Mouse (Mus musculus): ENCODE measurements at regions not wholly inside any gene's neighbourhood (a gene's known extent, or its start where the extent isn't known, plus 50 kb on each side); places are given as distances from the start of the nearest gene placed in this dataset.

- Histone ChIP-seq H3K27ac (replicated peaks) (no peak overlapping the region), H3K36me3 (replicated peaks) (no peaks in the 10 kb centered on the region), H3K4me1 (no peaks in the 10 kb centered on the region), H3K27me3 (replicated peaks; ENCODE audit: low read depth, poor library complexity, severe bottlenecking) (no peaks in the 10 kb centered on the region), H3K4me3 (no peak overlapping the region), H3K9me3 (no peaks in the 10 kb centered on the region)
- DNase-seq (ENCODE audit: low spot score): no peak
- WGBS: 92% methylated on average over 1 of the region's 1 CpGs
Observed at GRCm38 (mm10) chr14:98571644-98572043, 402.1 kb upstream of the Dach1 start.

GRCm38 (mm10) chr14:98562002-98562401, 392.4 kb upstream of the Dach1 start:
- Histone ChIP-seq H3K9me3 (no peaks in the 10 kb centered on the region), H3K4me1 (no peaks in the 10 kb centered on the region), H3K27me3 (replicated peaks; ENCODE audit: low read depth, poor library complexity, severe bottlenecking) (no peaks in the 10 kb centered on the region), H3K4me3 (no peak overlapping the region), H3K36me3 (replicated peaks) (no peaks in the 10 kb centered on the region), H3K27ac (replicated peaks) (no peak overlapping the region)
- no peak for DNase-seq (ENCODE audit: low spot score)

DNA sequence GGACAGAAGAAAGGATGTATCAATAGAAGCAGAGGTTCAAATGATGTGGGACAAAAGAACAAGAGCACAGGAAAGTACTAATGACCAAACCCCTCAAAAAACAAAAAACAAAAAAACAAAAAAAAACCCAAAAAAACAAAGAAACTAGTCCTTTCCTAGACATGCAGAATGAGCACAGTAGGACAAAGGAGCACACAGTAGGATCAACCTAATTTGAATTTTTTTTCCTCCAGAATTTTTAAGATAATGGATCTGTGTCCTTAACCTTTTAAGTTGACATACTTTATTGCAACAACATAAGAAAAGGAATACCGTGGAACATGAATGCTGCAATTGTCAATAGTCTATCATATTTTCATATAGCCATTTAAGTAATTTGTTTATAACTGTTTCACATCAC, 370.2 kb upstream of the Dach1 start:
- Histone ChIP-seq H3K4me3 (no peak overlapping the region), H3K4me1 (peaks cover 3% of the 10 kb centered on the region; the same call in 1 of the 2 replicates), H3K36me3 (replicated peaks) (no peaks in the 10 kb centered on the region), H3K9me3 (no peaks in the 10 kb centered on the region), H3K27ac (replicated peaks) (no peak overlapping the region), H3K27me3 (replicated peaks; ENCODE audit: low read depth, poor library complexity, severe bottlenecking) (no peaks in the 10 kb centered on the region)
- no peak for DNase-seq (ENCODE audit: low spot score)
- 93% methylated on average over 1 of the region's 1 CpGs for WGBS

DNA sequence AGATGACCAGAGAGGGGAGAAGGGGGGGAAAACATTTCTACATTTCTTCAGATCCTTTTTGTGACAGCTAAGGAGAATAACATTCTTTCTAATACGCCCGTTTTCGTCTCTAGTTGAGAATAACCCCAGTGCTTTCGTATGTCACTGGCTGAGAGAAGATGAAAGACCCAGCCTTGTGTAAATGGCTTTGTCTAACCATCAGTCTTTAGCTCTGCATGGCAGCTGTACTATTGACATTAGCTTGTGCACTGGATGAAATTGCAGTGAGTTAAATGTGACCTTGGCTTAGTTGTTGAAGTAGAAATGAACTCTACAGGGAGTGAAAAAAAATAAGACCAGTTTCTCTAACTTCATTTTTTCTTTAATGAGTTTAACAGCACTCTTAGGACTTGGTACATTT, 368.7 kb upstream of the Dach1 start:
- Histone ChIP-seq H3K4me1 (peaks cover 3% of the 10 kb centered on the region; the same call in 1 of the 2 replicates), H3K27me3 (replicated peaks; ENCODE audit: low read depth, poor library complexity, severe bottlenecking) (no peaks in the 10 kb centered on the region), H3K36me3 (replicated peaks) (no peaks in the 10 kb centered on the region), H3K4me3 (no peak overlapping the region), H3K9me3 (no peaks in the 10 kb centered on the region), H3K27ac (replicated peaks) (no peak overlapping the region)
- WGBS: 53% methylated on average over 4 of the region's 4 CpGs
- no peak for DNase-seq (ENCODE audit: low spot score)

- no peaks in the 10 kb centered on the region for H3K27me3 ChIP-seq (replicated peaks; ENCODE audit: low read depth, poor library complexity, severe bottlenecking)
- no peak overlapping the region for H3K27ac ChIP-seq (replicated peaks)
- H3K4me1 ChIP-seq: peaks cover 3% of the 10 kb centered on the region; the same call in 1 of the 2 replicates
- no peaks in the 10 kb centered on the region for H3K36me3 ChIP-seq (replicated peaks)
- no peak overlapping the region for H3K4me3 ChIP-seq
- 89% methylated on average over 10 of the region's 10 CpGs for WGBS
- no peak for DNase-seq (ENCODE audit: low spot score)
- no peaks in the 10 kb centered on the region for H3K9me3 ChIP-seq
Observed at GRCm38 (mm10) chr14:98533600-98533999, 364.0 kb upstream of the Dach1 start.

DNA sequence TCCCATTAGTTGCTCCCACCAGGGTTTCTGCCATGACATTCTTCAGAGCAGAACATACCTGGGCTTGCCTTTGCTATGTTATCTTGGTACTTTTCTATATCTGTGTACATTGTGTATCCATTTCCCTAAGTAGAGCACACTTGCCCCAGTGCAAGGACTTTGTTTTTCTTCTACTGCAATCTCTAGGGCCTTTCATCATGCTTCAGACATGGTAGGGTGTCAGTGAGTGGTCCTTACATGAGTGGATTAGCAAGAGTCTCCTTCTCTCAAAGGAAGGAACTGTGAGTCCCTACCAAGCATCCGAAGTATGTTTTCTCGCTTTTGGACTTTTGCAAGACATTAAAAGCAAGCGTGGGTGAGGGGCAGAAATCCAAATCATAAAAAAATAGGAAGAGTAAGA, 351.4 kb upstream of the Dach1 start:
- WGBS: 91% methylated on average over 3 of the region's 3 CpGs
- H3K4me3 ChIP-seq: no peak overlapping the region
- no peak for DNase-seq (ENCODE audit: low spot score)
- H3K27ac ChIP-seq (replicated peaks): no peak overlapping the region
- H3K4me1 ChIP-seq: no peaks in the 10 kb centered on the region
- no peaks in the 10 kb centered on the region for H3K27me3 ChIP-seq (replicated peaks; ENCODE audit: low read depth, poor library complexity, severe bottlenecking)
- H3K36me3 ChIP-seq (replicated peaks): no peaks in the 10 kb centered on the region
- H3K9me3 ChIP-seq: no peaks in the 10 kb centered on the region

- H3K4me1 ChIP-seq: no peaks in the 10 kb centered on the region
- H3K9me3 ChIP-seq: no peaks in the 10 kb centered on the region
- H3K4me3 ChIP-seq: no peak overlapping the region
- no peak for DNase-seq (ENCODE audit: low spot score)
- no peaks in the 10 kb centered on the region for H3K27me3 ChIP-seq (replicated peaks; ENCODE audit: low read depth, poor library complexity, severe bottlenecking)
- H3K36me3 ChIP-seq (replicated peaks): no peaks in the 10 kb centered on the region
- 85% methylated on average over 6 of the region's 6 CpGs for WGBS
- no peak overlapping the region for H3K27ac ChIP-seq (replicated peaks)
Observed at GRCm38 (mm10) chr14:98505321-98505720, 335.8 kb upstream of the Dach1 start.

DNA sequence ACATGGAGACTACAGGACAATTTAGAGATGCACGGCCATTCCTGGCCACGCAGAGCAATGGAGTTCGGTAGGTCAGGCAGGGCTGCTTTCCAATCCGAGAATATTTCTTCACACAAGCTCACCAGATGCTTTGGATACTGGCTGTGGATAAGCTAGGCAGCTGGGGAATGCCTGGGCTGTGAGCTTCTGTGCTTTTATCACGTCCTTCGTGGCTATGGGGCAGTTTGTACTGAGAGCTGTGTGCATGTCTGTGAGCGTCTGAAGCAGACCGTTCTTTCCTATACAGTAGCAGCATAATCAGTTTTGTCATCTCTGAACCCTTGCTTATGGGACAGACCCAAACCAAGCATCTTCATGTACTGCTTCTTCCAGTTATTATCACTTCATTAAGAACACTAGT, 307.9 kb upstream of the Dach1 start:
- Histone ChIP-seq H3K36me3 (replicated peaks) (no peaks in the 10 kb centered on the region), H3K9me3 (no peaks in the 10 kb centered on the region), H3K27ac (replicated peaks) (no peak overlapping the region), H3K4me3 (no peak overlapping the region), H3K4me1 (no peaks in the 10 kb centered on the region), H3K27me3 (replicated peaks; ENCODE audit: low read depth, poor library complexity, severe bottlenecking) (no peaks in the 10 kb centered on the region)
- no peak for DNase-seq (ENCODE audit: low spot score)
- 91% methylated on average over 8 of the region's 8 CpGs for WGBS

DNA sequence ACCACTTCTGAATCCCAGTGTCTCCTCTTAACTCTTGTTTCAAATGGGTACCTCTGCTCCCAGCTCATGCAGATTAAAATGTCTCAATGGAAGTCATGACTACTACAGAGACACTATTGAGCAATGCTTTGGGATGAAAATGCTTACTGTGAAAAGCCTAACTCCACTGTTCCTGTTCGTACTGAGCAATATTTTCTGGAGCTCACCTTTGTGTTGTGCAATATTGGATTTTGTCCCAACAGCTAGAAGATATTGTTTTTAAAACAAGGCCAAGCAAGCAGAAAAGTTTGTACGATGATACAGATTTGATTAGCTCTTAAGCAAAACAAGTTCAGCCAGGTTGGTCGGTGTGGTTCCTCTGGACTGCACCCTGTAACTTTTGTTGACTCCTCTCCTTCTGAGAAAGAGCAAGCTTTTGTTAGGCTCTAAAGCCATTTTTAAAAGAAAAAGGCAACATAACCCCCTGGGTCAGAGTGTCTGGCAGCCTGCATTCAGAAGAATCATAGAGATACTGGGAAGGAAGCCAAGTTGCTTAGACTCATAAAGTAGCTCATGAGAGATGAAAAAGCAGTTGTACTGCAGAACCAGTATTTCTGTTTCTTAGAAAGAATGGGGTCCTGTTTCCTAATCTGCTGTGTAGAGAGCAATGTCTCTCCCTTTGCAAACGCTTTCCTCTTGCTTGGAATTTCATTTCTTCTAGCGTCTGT, 302.4 kb upstream of the Dach1 start:
- H3K36me3 ChIP-seq (replicated peaks): no peaks in the 10 kb centered on the region

DNA sequence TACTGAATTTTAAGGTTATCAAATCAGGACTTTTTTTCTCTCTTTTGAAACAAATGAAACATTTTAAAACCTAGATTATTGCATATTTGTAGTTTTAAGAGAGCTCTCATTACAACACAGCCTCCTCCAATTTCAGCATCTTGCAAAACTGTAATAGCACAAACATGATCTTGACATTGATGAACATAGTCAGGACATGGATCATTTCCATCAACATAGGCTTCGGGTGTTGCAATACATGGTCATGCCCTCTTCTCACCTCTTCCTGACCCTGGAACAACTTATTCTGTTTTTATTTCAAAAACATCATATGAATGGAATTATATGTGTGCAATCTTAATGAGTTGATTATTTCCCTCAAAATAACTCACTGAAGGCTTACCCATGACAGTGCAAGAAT, 284.9 kb upstream of the Dach1 start:
- no peaks in the 10 kb centered on the region for H3K36me3 ChIP-seq (replicated peaks)
- H3K9me3 ChIP-seq: no peaks in the 10 kb centered on the region
- no peaks in the 10 kb centered on the region for H3K27me3 ChIP-seq (replicated peaks; ENCODE audit: low read depth, poor library complexity, severe bottlenecking)
- no peak for DNase-seq (ENCODE audit: low spot score)
- 79% methylated on average over 1 of the region's 1 CpGs for WGBS
- no peaks in the 10 kb centered on the region for H3K4me1 ChIP-seq
- H3K4me3 ChIP-seq: no peak overlapping the region
- H3K27ac ChIP-seq (replicated peaks): no peak overlapping the region

More for the DNA sequence above, 302.4 kb upstream of the Dach1 start:
- Histone ChIP-seq H3K27me3 (replicated peaks; ENCODE audit: low read depth, poor library complexity, severe bottlenecking) (no peaks in the 10 kb centered on the region), H3K4me1 (no peaks in the 10 kb centered on the region), H3K4me3 (no peak overlapping the region), H3K27ac (replicated peaks) (no peak overlapping the region), H3K9me3 (no peaks in the 10 kb centered on the region)
- WGBS: 82% methylated on average over 5 of the region's 5 CpGs
- no peak for DNase-seq (ENCODE audit: low spot score)

- 81% methylated on average over 6 of the region's 6 CpGs for WGBS
- H3K4me1 ChIP-seq: no peaks in the 10 kb centered on the region
Observed at GRCm38 (mm10) chr14:98452191-98452590, 282.6 kb upstream of the Dach1 start.

DNA sequence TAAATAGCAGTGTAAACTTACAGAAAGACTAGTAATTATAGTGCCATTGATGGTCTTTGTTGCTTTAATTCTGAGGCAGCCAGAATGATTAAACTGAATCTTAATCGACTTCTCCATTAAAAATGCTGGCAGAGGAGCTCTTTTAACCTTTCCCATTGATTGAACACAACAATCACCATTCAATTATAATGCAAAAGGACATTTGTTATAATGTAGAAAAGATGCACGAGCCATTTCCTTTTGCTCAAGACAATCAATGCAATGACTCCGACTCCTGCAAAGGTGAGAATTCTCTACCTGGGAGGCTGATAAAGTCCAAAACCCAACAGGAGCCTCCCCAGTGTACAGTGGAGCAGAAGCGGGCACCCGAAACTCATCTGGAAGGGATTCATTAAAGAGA, 280.0 kb upstream of the Dach1 start:
- Histone ChIP-seq H3K27ac (replicated peaks) (no peak overlapping the region), H3K4me3 (no peak overlapping the region), H3K27me3 (replicated peaks; ENCODE audit: low read depth, poor library complexity, severe bottlenecking) (no peaks in the 10 kb centered on the region), H3K36me3 (replicated peaks) (no peaks in the 10 kb centered on the region), H3K4me1 (no peaks in the 10 kb centered on the region), H3K9me3 (no peaks in the 10 kb centered on the region)
- DNase-seq (ENCODE audit: low spot score): no peak
- 81% methylated on average over 5 of the region's 5 CpGs for WGBS

More at GRCm38 (mm10) chr14:98452191-98452590, 282.6 kb upstream of the Dach1 start:
- H3K36me3 ChIP-seq (replicated peaks): no peaks in the 10 kb centered on the region
- no peaks in the 10 kb centered on the region for H3K27me3 ChIP-seq (replicated peaks; ENCODE audit: low read depth, poor library complexity, severe bottlenecking)
- no peak for DNase-seq (ENCODE audit: low spot score)
- H3K27ac ChIP-seq (replicated peaks): no peak overlapping the region
- no peaks in the 10 kb centered on the region for H3K9me3 ChIP-seq
- no peak overlapping the region for H3K4me3 ChIP-seq

GRCm38 (mm10) chr14:98442411-98442810, 272.8 kb upstream of the Dach1 start:
- Histone ChIP-seq H3K9me3 (no peaks in the 10 kb centered on the region), H3K4me1 (no peaks in the 10 kb centered on the region), H3K27ac (replicated peaks) (no peak overlapping the region), H3K4me3 (no peak overlapping the region), H3K36me3 (replicated peaks) (no peaks in the 10 kb centered on the region), H3K27me3 (replicated peaks; ENCODE audit: low read depth, poor library complexity, severe bottlenecking) (no peaks in the 10 kb centered on the region)
- no peak for DNase-seq (ENCODE audit: low spot score)
- WGBS: 90% methylated on average over 3 of the region's 3 CpGs
